Mouse (Mus musculus) brain, embryonic 14.5 days (tissue): ENCODE measurements around the gene Alyref.

Experiments used
- CTCF ChIP-seq: fragments of 200-500 bp; IDR thresholded peaks from 2 replicates; pipeline ENCODE4 v1.5.1; 2012; ENCODE audit warnings: inconsistent platforms, mild to moderate bottlenecking, moderate library complexity, borderline replicate concordance; ENCODE audit not compliant: insufficient read depth, insufficient read length; ENCODE audit errors: extremely low read depth
- POLR2A ChIP-seq: fragments of 200-500 bp; IDR thresholded peaks from 2 replicates; pipeline ENCODE4 v1.6.1; 2012; ENCODE audit warnings: mild to moderate bottlenecking, inconsistent platforms, borderline replicate concordance; ENCODE audit not compliant: poor library complexity, insufficient read depth, insufficient read length, severe bottlenecking; ENCODE audit errors: extremely low read depth

GRCm38 (mm10) chr11:120572417-120572751 is 25.8 kb downstream of the Alyref start:
- TF ChIP-seq CTCF (no peak), POLR2A (no peak)
